Mouse (Mus musculus) right cerebral cortex, postnatal 25 days (tissue): ENCODE data around the gene Adap1.
A peak's percentile ranks its signal among the peaks of the same experiment; 100 is the strongest.
"Not testable (repeated sequence)": the region's sequence is repeated elsewhere in the genome, so short reads cannot be mapped to it uniquely, and the experiment has no call there.

Experiments used
- DNase-seq: peaks from one replicate; pipeline ENCODE4 v3.0.0; 2022

Adap1 gene

GRCm38 (mm10) chr5:139349713-139350112 is 24.3 kb upstream of the Adap1 start:
- DNase-seq = no peak

- DNase-seq = no peak
Measured at GRCm38 (mm10) chr5:139347225-139347624, 21.8 kb upstream of the Adap1 start.

GRCm38 (mm10) chr5:139345364-139345714 is 19.9 kb upstream of the Adap1 start:
- no peak for DNase-seq

- peak; percentile 88 for DNase-seq
Measured at GRCm38 (mm10) chr5:139344687-139345363, 19.4 kb upstream of the Adap1 start.

- DNase-seq = peak; percentile 68
Measured at GRCm38 (mm10) chr5:139344021-139344686, 18.7 kb upstream of the Adap1 start.

- DNase-seq = no peak
Measured at GRCm38 (mm10) chr5:139338891-139339290, 13.5 kb upstream of the Adap1 start.

GRCm38 (mm10) chr5:139338403-139338802 is 13.0 kb upstream of the Adap1 start:
- DNase-seq = no peak

- DNase-seq = no peak
Measured at GRCm38 (mm10) chr5:139337826-139338370, 12.5 kb upstream of the Adap1 start.

- no peak for DNase-seq
Measured at GRCm38 (mm10) chr5:139335634-139336033, 10.2 kb upstream of the Adap1 start.

GRCm38 (mm10) chr5:139334394-139334793 is 9.0 kb upstream of the Adap1 start:
- not testable (repeated sequence) for DNase-seq

- DNase-seq = no peak
Measured at GRCm38 (mm10) chr5:139333301-139334013, 8.0 kb upstream of the Adap1 start.

GRCm38 (mm10) chr5:139332590-139333272 is 7.3 kb upstream of the Adap1 start:
- DNase-seq = no peak

- DNase-seq = peak; percentile 61
Measured at GRCm38 (mm10) chr5:139331742-139332141, 6.3 kb upstream of the Adap1 start.

- no peak for DNase-seq
Measured at GRCm38 (mm10) chr5:139330766-139331165, 5.3 kb upstream of the Adap1 start.

- DNase-seq = no peak
Measured at GRCm38 (mm10) chr5:139327634-139328020, 2.2 kb upstream of the Adap1 start.

- no peak for DNase-seq
Measured at GRCm38 (mm10) chr5:139326986-139327633, 1.7 kb upstream of the Adap1 start.

GRCm38 (mm10) chr5:139326111-139326696 is 782 bp upstream of the Adap1 start:
- no peak for DNase-seq

- DNase-seq = peak; percentile 60
Measured at GRCm38 (mm10) chr5:139324691-139325394, 579 bp downstream of the Adap1 start.

GRCm38 (mm10) chr5:139324045-139324491 is 1.4 kb downstream of the Adap1 start:
- peak; percentile 64 for DNase-seq

- DNase-seq = no peak
Measured at GRCm38 (mm10) chr5:139323260-139323924, 2.0 kb downstream of the Adap1 start.

- DNase-seq = no peak
Measured at GRCm38 (mm10) chr5:139321331-139321730, 4.1 kb downstream of the Adap1 start.
